ENCODE assay signal across 8 mouse cellular contexts in genomic region chr1:74882055-74882734, GRCm38 (mm10). TPM values are rescaled to one million over a fixed set of nuclear protein-coding genes. Genes with fewer than 3 reads are reported as not detected.
A peak's percentile ranks its signal among the peaks of the same experiment; 100 is the strongest.
DNase-seq lines count a peak whose midpoint lies in the region; ATAC-seq and TF ChIP-seq lines count a peak whose summit lies in the region.

No protein-coding gene starts in this region.

- H3K27ac ChIP-seq in lung, embryonic 15.5 days, result no peak overlapping the region
- no peak overlapping the region for H3K27ac ChIP-seq in limb, embryonic 10.5 days
- no peak overlapping the region for H3K27ac ChIP-seq in olfactory bulb, adult 2 months (ENCODE audit: insufficient read depth, low read depth, low read length)

- H3K9me3 ChIP-seq in lung, embryonic 15.5 days, result no peaks in the 10 kb centered on the region
- H3K9me3 ChIP-seq in limb, embryonic 10.5 days (replicated peaks), result no peaks in the 10 kb centered on the region

- peaks cover 90% of the 10 kb centered on the region for H3K27me3 ChIP-seq in lung, embryonic 15.5 days
- peaks cover 98% of the 10 kb centered on the region for H3K27me3 ChIP-seq in limb, embryonic 10.5 days (ENCODE audit: low read depth, poor library complexity, severe bottlenecking)

- H3K9ac ChIP-seq in lung, embryonic 15.5 days, result no peak overlapping the region

- no peak for TF ChIP-seq POLR2A in olfactory bulb, adult 2 months (IDR thresholded peaks at IDR 0.05; ENCODE audit: insufficient read depth, low read depth, low read length)

- peak overlapping the region; percentile 28 for H3K4me3 ChIP-seq in lung, embryonic 15.5 days
- H3K4me3 ChIP-seq in limb, embryonic 10.5 days, result peak overlapping the region; percentile 42
- H3K4me3 ChIP-seq in olfactory bulb, adult 2 months (ENCODE audit: insufficient read depth, low read depth, low read length), result peak overlapping the region; percentile 43

- under 1% methylated on average over 70 of the region's 74 CpGs for WGBS in lung, embryonic 15.5 days
- under 1% methylated on average over 74 of the region's 74 CpGs for WGBS in limb, embryonic 10.5 days
- WGBS in olfactory bulb, adult 2 months, result under 1% methylated on average over 74 of the region's 74 CpGs

- TF ChIP-seq CTCF in olfactory bulb, adult 2 months (IDR thresholded peaks at IDR 0.05; ENCODE audit: insufficient read depth, low read depth, low read length), result no peak

- ATAC-seq in lung, embryonic 15.5 days (ENCODE audit: borderline replicate concordance, extremely low read depth, low FRiP score, low TSS enrichment), result no peak

- peaks cover 25% of the 10 kb centered on the region for H3K4me1 ChIP-seq in lung, embryonic 15.5 days
- H3K4me1 ChIP-seq in limb, embryonic 10.5 days, result peaks cover 27% of the 10 kb centered on the region
- H3K4me1 ChIP-seq in olfactory bulb, adult 2 months (ENCODE audit: control insufficient read depth, insufficient read depth, low read length), result peaks cover 32% of the 10 kb centered on the region

- intact Hi-C loops in left cerebral cortex, postnatal 4 days (cut with DNase I), result no loop called here
- intact Hi-C loops in left cerebral cortex, postnatal 10 days (cut with DNase I), result loop anchor here (5.0 kb wide), 1 partner anchor 135 kb away; no protein-coding TSS in a partner anchor

- H3K4me2 ChIP-seq in lung, embryonic 15.5 days, result peak overlapping the region; percentile 54

- no peaks in the 10 kb centered on the region for H3K36me3 ChIP-seq in lung, embryonic 15.5 days
- no peaks in the 10 kb centered on the region for H3K36me3 ChIP-seq in limb, embryonic 10.5 days

- DNase-seq in adrenal gland, postnatal 25 days, result peak; percentile 26
- no peak for DNase-seq in adrenal gland, adult 18-20 months (ENCODE audit: low spot score in 2 of 2)
- no peak for DNase-seq in lung, postnatal 25 days (ENCODE audit: low spot score)
- peak; percentile 59 for DNase-seq in limb, embryonic 10.5 days (ENCODE audit: low spot score)
- DNase-seq in left cerebral cortex, postnatal 4 days, result no peak
- DNase-seq in left cerebral cortex, postnatal 10 days (ENCODE audit: extremely low spot score in 1 of 2, low spot score in 2 of 2), result no peak

RNA-seq across cellular contexts. Expression of gene Fev, which starts 3.0 kb away (rescaled TPM):
- total RNA-seq in adrenal gland, postnatal 25 days (2021), result 1.7 and 1.8 TPM in 2 replicates
- total RNA-seq in adrenal gland, adult 18-20 months (2021), result 1 to 10 TPM in 1 of 2 experiments, under 1 TPM in 1; 0.96 to 1.2 TPM
- not detected in 2 replicates for polyA plus RNA-seq in lung, embryonic 15.5 days (2015; fragmentation: Nextera tagmentation; extraction: Ambion mirVana)
- not detected in 2 replicates for polyA plus RNA-seq in limb, embryonic 10.5 days (2016; fragmentation: Nextera tagmentation; extraction: Ambion mirVana)
- polyA plus RNA-seq in olfactory bulb, adult 2 months (2012; ENCODE audit: insufficient read depth, insufficient read length, low replicate concordance, missing spikeins), result not detected in 2 replicates
- total RNA-seq in left cerebral cortex, postnatal 4 days (2021), result not detected
- total RNA-seq in left cerebral cortex, postnatal 10 days (2021), result not detected

RNA-seq across cellular contexts. Expression of gene Cryba2, which starts 10.7 kb away (rescaled TPM):
- 2.2 TPM in 1 of 2 replicates, not detected in the other for total RNA-seq in adrenal gland, postnatal 25 days (2021)
- under 1 TPM; 0.58 to 0.76 TPM for total RNA-seq in adrenal gland, adult 18-20 months (2021)
- polyA plus RNA-seq in lung, embryonic 15.5 days (2015; fragmentation: Nextera tagmentation; extraction: Ambion mirVana), result not detected in 2 replicates
- not detected in 2 replicates for polyA plus RNA-seq in limb, embryonic 10.5 days (2016; fragmentation: Nextera tagmentation; extraction: Ambion mirVana)
- not detected in 2 replicates for polyA plus RNA-seq in olfactory bulb, adult 2 months (2012; ENCODE audit: insufficient read depth, insufficient read length, low replicate concordance, missing spikeins)
- not detected for total RNA-seq in left cerebral cortex, postnatal 4 days (2021)
- not detected for total RNA-seq in left cerebral cortex, postnatal 10 days (2021)

RNA-seq across cellular contexts. Expression of gene Cdk5r2, which starts 27.5 kb away (rescaled TPM):
- 4.3 and 5.1 TPM in 2 replicates for total RNA-seq in adrenal gland, postnatal 25 days (2021)
- total RNA-seq in adrenal gland, adult 18-20 months (2021), result 1 to 10 TPM; 4.1 to 4.8 TPM
- not detected in 2 replicates for polyA plus RNA-seq in lung, embryonic 15.5 days (2015; fragmentation: Nextera tagmentation; extraction: Ambion mirVana)
- not detected in 2 replicates for polyA plus RNA-seq in limb, embryonic 10.5 days (2016; fragmentation: Nextera tagmentation; extraction: Ambion mirVana)
- polyA plus RNA-seq in olfactory bulb, adult 2 months (2012; ENCODE audit: insufficient read depth, insufficient read length, low replicate concordance, missing spikeins), result not detected in 2 replicates
- total RNA-seq in left cerebral cortex, postnatal 4 days (2021), result 100 to 1,000 TPM; 227 to 230 TPM
- 100 to 1,000 TPM; 474 to 481 TPM for total RNA-seq in left cerebral cortex, postnatal 10 days (2021)

RNA-seq across cellular contexts. Expression of gene Cfap65, which starts 53.2 kb away (rescaled TPM):
- total RNA-seq in adrenal gland, postnatal 25 days (2021), result 0.06 TPM in 1 of 2 replicates, not detected in the other
- total RNA-seq in adrenal gland, adult 18-20 months (2021), result not detected
- polyA plus RNA-seq in lung, embryonic 15.5 days (2015; fragmentation: Nextera tagmentation; extraction: Ambion mirVana), result 0.81 and 0.97 TPM in 2 replicates
- not detected in 2 replicates for polyA plus RNA-seq in limb, embryonic 10.5 days (2016; fragmentation: Nextera tagmentation; extraction: Ambion mirVana)
- polyA plus RNA-seq in olfactory bulb, adult 2 months (2012; ENCODE audit: insufficient read depth, insufficient read length, low replicate concordance, missing spikeins), result not detected in 2 replicates
- 1 to 10 TPM; 1.5 to 1.8 TPM for total RNA-seq in left cerebral cortex, postnatal 4 days (2021)
- total RNA-seq in left cerebral cortex, postnatal 10 days (2021), result 1 to 10 TPM; 1.6 to 2.1 TPM

Comparison
In these comparisons a context has a peak if more than half of its experiments do, and no peak if none do; other contexts are left out.
1. DNase-seq: peak in adrenal gland, postnatal 25 days (single experiment) and limb, embryonic 10.5 days (single experiment); none in adrenal gland, adult 18-20 months (0 of 2), lung, postnatal 25 days (single experiment), left cerebral cortex, postnatal 4 days (single experiment) and left cerebral cortex, postnatal 10 days (0 of 2).
2. RNA of gene Cdk5r2, which starts 27.5 kb away (total RNA-seq): 474 to 481 TPM in left cerebral cortex, postnatal 10 days and 227 to 230 TPM in left cerebral cortex, postnatal 4 days; 4.3 to 5.1 TPM in adrenal gland, postnatal 25 days and 4.1 to 4.8 TPM in adrenal gland, adult 18-20 months; every median in the first group is over 10 times any median in the second.
3. Peak in every context shown above with its lines, with median percentiles within 50 percentile points of each other: H3K4me3 ChIP-seq.